Mouse (Mus musculus): Measurements from ENCODE around the gene Fkbp1a. TPM values are rescaled to one million over a fixed set of nuclear protein-coding genes. Genes with fewer than 3 reads are reported as not detected.

Gene Fkbp1a
- polyA plus RNA-seq, 1 experiment from 2014 or later, result 751 TPM

Other genes with a start within 250 kb of the Fkbp1a start
- gene 4921509C19Rik, start 66.3 kb upstream of the Fkbp1a start, polyA plus RNA-seq (2014; fragmentation: Nextera tagmentation; extraction: Ambion mirVana), result not detected in 2 replicates
- gene Nsfl1c, start 48.3 kb upstream of the Fkbp1a start, polyA plus RNA-seq (2014; fragmentation: Nextera tagmentation; extraction: Ambion mirVana), result 149 and 150 TPM in 2 replicates
- gene Sdcbp2, start 30.1 kb downstream of the Fkbp1a start, polyA plus RNA-seq (2014; fragmentation: Nextera tagmentation; extraction: Ambion mirVana), result 3.2 and 3.6 TPM in 2 replicates
- 0.31 TPM in 2 replicates for gene Snph, start 90.1 kb downstream of the Fkbp1a start, polyA plus RNA-seq (2014; fragmentation: Nextera tagmentation; extraction: Ambion mirVana)
- not detected in 2 replicates for gene Rad21l, start 126.0 kb downstream of the Fkbp1a start, polyA plus RNA-seq (2014; fragmentation: Nextera tagmentation; extraction: Ambion mirVana)
- 1.1 and 1.9 TPM in 2 replicates for gene Tmem74b, start 159.5 kb downstream of the Fkbp1a start, polyA plus RNA-seq (2014; fragmentation: Nextera tagmentation; extraction: Ambion mirVana)
- gene Psmf1, start 201.7 kb downstream of the Fkbp1a start, polyA plus RNA-seq (2014; fragmentation: Nextera tagmentation; extraction: Ambion mirVana), result 30.9 and 33.7 TPM in 2 replicates

Measured in heart, embryonic 14.5 days (tissue).